Mouse (Mus musculus) kidney, adult 8-10 months (tissue): ENCODE measurements at regions not wholly inside any gene's neighbourhood (a gene's known extent, or its start where the extent isn't known, plus 50 kb on each side); places are given as distances from the start of the nearest gene placed in this dataset.
A peak's percentile ranks its signal among the peaks of the same experiment; 100 is the strongest.

ENCODE experiments used
- DNase-seq, 2 experiments: peaks; one replicate each; pipeline ENCODE4 v3.0.0; 2022

DNA sequence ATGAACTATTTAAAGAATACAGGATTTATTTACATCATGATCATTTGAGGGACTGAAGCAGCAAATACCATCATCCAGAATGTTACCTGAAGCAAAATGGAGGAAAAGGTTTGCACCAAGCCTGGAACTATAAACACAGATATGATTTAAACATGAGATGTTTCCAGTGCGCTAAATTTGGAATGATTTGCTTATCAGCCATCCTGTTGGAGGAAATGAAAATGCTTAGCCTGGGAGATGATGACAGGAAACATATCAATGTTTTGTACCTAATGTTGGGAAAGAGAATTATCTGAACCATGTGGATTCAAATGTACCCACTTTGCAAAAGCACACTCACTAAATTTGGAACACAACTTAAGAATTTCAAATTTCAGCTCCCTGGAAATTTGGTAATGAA lies 149.3 kb downstream of the Adgra3 start:
- no peak for DNase-seq

DNA sequence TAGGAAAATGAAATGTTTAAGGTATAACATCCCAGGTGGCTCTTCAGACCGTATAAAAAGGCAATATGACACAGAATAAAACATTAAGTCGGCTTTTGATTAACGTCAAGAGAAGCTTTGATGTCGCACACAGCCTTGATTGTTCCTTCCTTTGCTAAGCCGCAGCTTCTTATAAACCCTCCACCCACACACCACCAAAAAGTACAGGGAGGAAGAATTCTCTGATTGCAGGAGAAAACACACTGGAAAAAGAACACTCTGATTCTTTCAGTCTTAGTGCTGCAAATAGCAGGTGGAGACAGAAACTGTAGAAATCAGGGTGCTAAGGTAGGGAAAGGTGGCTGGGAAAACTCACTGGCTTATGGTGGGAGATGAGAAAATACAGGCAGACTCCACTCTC lies 162.7 kb downstream of the Adgra3 start:
- no peak for DNase-seq

DNA sequence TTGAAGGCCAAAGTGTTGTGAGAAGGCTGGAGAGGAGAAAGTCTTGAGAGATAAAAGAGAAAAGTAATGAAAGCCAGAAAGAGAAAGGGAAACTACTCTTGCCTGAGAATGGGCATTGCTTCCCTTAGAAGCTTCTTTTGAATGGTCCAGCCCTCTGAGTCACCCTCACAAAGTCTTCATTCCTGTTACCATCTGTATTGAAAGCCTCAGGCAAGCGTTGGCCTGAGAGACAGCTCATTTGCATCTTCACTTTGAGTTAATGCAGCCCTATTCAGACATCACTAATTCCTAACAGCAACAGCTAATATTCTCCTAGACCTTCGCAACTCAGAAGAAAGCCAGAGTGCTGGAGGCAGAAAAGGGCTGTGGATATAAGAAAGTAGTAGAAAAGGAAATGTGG lies 178.4 kb downstream of the Adgra3 start:
- no peak for DNase-seq

DNA sequence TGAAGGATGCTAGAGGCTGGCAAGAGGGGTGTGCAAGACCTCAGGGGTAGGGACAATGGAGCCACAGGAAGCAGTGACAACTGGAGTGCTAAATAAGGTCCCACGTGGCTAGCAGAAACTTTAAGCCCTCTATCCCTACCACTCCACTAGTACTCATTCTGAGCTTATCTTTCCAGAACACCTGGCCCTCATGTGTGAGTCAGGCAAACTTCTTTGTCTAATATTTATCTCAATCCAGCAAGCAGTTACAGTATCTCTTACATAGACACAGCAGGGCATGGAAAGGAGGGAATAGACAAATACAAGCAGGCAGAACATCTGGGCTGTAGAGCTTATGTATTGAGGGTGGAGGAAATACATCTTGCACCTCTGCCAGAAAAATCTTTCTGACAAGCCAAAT lies 182.6 kb downstream of the Adgra3 start:
- no peak for DNase-seq

DNA sequence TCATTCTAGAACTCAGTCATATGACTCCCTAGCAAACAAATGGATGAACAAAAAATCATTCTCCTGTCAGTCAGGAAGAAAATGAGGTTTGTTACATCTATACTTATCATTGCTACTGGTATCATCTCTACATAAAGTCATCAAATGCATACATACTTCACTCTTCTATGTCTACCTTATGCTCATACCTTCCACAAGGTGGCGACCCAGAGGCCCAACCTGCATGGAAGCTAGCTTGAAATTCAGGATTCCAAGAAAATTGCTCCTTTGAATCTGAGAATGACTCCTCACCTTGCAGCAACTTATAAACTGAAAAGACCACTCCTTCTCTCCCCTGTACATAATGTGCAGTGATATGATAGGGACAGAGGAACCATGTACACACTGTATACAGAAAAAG lies 201.6 kb downstream of the Adgra3 start:
- DNase-seq, result peak in 1 of 2 experiments; percentile 12

DNA sequence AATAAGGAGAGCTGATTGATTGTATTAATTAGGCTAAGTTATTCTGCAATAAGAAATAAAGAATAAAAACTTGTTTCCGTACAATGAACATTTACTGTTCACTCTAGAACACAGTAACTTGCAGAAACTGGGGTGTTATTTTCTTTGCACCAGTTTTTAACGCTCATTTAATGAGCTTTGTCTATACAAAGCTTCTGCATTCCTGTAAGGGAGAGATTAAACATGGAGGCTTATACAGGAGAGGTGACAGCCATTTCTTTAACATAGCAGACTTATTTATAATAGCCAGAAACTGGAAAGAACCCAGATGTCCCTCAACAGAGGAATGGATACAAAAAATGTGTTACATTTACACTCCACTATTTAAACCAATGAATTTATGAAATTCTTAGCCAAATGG lies 202.8 kb downstream of the Adgra3 start:
- no peak for DNase-seq

DNA sequence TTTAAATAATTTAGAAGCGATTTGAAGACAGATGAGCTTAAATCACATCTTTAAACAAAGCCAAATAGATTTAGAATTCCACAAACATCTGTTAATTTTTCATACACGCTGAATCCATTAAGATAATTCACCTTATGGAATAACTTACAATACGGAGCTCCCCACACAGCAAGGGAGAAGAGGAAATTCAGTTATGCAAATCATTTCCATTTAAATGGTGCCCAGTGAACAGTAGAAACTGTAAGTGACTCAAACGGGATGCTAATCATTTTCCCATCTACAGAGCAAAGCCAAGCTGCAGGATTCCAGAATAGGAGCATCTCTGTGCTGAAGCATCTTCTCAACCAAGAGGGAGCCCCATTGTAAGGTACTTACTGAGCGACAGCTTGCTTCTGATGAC lies 210.1 kb downstream of the Adgra3 start:
- DNase-seq, result no peak

DNA sequence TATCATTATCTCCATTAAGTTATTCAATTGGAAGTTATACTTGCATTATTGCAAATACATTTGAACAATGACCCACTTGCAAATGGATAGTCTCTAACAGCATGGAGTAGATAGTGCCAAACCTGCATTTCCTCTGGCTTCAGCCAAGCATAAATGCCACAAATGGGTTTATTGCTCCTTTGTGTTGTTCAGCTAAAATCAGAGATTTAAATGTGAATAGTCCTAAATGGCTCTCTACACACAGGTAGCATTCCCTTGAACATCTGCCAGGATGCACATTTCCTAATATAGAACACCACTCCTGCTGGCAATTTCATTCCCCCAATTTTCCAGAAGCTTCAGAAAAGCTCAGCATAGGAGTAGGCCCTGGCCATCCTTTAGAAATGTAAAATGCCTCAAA lies 210.6 kb downstream of the Adgra3 start:
- DNase-seq, result no peak

DNA sequence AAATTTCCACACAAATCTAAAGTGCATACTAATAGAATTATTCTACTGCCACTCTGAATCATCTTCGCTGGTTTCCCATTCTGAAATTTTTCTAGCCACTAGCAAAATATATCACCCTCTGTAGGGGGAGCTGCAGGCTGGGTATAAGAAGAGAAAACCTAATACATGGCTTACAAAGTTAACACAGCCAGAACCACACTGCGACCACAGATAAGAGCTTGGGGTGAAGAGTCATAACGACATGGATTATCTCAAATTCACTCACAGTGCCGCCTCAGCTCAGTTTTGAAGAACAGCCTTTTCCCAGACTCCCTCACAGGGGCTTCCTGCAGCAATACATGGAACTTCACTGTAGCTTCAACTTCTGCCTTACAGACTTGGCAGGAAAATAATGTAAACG lies 240.0 kb downstream of the Adgra3 start:
- no peak for DNase-seq

DNA sequence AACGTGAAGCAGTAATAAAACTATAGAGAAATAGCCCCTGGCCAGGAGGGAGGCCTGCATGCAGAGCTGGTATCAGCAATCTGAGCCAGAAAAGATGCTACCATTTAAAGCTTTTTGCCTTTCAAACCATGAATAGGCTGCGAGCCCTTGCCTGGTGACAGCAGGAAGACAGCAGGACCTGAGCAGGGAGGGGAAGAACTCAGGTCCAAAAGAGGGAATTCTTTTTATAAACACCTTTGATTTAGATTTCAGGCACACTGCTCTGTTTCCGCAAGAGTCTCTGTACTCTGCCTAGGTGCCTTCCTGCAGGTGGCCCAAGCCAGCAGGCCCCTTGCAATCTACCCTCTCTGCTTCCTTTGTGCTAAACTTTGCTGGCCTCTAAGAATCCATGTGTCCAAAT lies 242.1 kb downstream of the Adgra3 start:
- no peak for DNase-seq

DNA sequence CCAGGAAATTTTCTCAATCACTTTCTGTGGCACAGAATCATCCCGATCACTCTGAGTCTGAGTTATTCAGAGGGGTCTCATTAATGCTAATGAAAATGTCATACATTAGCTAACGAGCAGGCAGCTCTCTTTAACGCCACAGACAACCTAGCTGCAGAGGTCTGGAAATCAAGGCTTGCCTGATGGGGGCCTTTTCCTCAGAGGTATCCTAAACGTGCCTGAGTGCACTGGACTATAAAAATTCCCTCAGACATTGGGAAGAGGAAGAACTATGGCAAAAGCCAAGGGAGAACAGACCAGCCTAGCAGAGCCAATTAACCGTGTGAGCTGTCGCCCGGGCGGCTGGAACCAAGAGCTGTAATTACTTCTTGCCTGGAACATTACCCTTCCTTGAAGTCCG lies 245.5 kb downstream of the Adgra3 start:
- DNase-seq, result no peak

DNA sequence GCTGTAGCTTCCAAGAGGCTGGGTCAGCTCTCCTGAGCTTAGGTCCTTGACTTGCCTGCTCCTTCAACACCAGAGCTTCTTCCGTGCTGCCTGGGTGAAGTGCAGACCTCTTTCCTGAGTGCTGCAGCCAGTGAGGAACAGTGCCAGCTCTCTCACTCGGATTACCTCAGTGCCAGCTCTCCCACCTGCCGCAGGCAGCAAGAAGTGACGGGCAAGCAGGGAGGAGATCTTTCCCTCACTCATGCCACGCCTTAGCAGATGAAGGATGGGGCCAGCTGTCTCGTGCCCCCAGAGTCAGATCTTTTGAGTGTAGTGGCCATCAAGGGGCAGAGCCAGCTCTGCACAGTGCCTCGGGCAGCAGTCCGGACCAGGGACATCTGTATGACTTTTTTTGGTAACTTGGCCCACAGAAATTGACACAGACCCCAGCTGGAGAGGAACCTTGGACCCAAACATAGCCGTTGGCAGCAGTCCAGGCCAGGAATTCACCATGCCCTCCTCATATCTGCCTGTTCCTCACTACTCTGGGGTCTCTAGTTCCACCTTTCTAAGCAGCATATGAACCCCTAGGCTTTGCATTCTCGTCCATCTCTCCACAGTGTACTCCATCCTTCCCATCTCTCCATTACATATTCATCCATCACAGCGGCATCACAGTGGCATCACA lies 263.9 kb upstream of the Kcnip4 start:
- DNase-seq, result no peak

DNA sequence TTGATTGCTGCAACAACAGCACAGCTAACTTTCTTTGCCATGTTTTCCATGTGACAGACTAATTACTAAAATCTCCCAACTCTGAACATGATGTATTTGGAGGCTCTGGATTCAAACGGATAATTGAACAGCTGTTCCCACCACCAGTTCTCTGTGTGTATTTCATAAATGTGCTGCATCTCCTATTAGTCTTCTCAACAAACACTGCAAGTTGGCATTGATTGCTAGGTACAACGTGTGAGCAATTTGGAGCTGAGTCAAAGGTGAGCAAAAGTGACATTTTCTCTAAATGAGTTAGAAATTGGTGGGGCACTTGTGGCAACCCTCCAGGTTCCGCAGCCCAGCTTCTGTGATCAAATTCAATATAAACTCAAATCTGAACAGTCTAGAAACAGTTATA lies 259.0 kb upstream of the Kcnip4 start:
- DNase-seq, result no peak

DNA sequence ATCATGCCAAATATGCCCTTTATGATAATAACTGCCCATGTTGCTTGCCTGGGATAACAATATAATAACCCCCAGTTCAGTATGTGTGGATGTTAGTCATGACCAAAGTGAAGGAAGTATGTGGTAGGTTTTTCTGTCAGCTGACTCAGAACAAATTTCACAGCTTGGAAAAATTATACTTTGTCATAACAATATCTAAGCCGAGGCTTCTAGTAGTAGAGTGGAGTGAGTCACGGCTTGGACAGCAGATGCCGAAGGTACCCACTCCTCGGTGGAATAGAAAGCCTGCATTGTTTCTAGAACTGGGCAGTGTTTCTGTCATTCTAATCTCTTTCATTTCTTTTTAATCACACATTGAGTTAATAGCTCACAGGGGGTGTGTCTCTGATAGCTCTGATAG lies 236.3 kb upstream of the Kcnip4 start:
- no peak for DNase-seq

DNA sequence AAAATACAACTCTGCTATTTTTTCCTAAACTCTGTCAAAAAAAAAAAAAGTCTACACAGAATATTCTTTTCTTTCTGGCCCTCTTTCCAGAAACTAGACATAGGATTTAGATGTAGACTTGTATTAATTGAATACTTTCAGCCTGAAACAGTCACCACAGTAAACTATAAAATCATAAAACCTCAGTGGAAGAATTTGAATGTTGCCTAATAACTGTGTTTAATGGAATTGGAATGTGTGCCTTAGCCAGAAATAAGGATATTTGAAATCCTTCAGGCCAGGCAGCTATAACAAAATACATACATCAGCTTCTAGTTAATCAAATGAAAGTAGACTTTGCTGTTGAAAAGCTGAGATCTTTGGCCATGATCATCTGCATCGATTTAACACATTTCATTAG lies 230.8 kb upstream of the Kcnip4 start:
- DNase-seq, result no peak

DNA sequence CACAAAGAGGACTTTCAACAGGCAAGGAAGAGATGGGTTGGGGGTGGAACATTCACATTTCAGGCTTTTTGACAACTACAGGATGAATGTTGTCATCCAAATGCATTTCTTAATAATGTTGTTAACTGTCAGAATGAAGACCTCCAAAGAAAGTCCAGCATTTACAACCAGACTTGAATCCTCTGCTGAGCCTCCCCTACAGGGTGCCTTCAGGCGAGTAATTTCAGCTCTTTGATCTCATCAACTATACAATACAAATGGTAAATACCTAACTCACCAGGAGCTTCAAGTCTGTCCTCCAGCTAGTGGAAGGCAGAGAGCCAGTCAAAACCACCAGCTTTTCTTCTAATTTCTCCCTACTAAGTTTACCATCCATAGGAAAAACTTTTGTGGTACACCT lies 187.9 kb upstream of the Kcnip4 start:
- no peak for DNase-seq

DNA sequence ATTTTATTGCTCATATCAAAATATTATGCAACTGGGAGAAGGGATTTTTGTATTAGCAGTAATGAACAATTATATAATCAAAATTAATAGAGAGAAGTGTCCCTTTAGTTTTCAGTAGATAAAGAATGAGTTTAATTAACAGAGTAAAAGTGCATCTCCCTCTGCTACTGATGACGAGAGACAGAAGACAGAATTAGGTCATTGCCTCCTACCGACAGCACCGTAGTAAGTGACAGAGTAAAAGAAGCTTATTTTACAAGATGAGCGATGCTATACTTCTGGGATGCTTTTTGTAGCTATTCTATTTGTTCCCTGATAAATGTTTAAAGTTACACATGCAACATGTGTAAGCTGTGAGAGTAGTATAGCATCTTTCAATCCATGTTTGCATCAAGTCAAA lies 157.4 kb upstream of the Kcnip4 start:
- no peak for DNase-seq

DNA sequence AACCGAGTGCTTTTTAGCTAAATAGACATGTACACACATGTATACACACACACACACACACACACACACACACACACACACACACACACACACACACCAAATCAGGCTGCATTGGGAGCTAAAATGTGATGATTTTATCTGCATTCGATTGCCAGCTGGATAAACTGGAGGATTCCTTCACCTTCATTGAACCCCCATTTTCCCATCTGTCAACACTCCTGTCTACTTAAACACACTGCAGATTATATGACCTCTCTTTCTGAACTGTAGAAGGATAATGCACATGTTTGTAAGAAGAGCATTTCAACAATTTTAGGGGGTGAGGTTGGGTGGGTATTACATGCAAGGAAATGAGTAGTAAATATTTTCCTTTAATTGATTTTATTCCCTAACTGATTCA lies 156.8 kb upstream of the Kcnip4 start:
- DNase-seq, result no peak

DNA sequence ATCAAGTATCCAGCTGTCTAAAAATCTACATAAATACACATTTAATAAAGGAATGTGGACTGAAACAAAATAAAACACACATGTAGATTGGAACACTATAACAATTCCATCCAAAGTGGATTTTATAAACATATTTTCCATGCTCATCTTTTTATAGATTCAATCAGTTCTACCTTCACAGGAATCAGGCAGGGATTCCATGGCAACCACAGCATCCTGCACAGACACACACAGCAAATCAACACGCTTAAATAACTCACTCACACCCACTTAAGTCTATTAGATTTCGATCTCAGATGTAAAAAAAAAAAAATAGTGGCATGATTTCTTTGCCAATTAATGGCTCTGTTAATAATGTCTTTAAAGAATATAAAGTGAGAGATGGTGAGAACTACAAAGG lies 151.2 kb upstream of the Kcnip4 start:
- DNase-seq, result no peak

DNA sequence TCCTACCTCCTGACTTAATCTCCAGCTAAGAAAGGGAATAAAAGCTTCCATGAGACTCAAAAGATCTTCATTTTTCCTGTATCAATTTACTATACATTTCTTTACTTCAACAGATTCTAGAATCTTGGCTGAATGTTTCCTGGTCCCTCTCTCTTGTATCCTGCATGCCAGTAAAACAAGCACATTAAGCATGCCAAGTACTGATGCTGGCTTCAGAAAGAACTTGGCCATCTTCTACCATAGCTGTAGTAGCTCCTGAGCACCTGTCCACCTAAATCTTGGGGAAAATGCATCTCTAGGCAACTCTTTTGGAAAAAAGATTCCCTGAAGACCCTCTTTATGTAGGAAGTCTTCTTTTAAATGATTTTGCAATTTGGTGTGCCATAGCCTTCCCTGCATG lies 140.5 kb upstream of the Kcnip4 start:
- no peak for DNase-seq

DNA sequence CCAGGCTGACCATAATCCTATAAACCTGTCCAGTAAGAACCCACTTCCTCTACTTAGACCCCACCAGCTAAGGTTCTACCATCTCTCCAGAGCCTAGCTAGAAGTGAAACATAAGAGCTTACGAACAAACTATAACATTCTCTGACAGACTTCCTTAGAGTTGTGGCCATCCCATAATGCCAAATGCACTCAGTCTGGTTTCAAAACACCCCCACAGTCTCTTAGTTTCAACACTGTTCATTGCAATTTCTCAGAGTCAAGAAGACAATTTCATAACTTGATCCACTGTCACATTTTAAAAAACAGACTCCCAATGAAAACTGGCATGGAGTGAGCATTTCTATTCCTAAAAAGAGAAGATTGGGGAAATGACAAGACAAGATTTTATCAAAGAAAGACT lies 139.2 kb upstream of the Kcnip4 start:
- no peak for DNase-seq

DNA sequence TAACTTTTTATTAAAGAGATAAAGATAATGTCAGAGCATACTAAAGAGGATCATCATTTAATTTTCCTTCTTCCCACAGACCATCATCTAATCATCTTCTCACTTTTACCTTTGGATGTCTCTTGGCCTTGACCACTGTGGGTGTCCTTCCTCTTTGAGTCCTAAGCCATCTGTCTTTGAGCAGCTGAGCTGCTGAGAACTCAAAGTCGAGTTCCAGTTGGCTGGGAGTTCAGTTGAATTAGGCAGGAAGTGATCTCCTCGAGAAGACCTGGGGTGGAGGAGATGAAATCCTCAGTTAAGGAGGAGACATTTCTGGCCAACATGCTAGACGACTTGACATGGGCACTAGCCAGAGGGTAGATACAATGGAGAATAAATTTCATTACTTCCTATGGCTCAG lies 137.4 kb upstream of the Kcnip4 start:
- DNase-seq, result no peak

DNA sequence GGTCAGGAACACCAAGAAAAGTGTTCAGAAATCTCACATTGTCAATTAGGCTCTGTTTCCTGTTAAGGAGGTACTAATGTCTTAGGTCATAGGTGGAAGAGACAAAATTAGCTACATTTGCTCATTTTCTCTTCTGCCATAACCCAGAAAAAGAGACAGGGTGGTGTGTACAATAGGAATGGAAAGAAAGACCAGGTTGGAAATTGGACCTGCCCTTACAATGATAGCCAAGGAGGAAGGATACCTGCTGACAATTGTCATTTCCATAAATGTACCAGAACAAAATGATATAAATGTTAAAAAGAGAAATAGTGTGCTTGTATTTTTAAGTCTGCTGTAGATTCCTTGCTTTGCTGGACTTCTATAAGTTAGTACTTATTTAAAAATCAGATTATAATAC lies 135.9 kb upstream of the Kcnip4 start:
- no peak for DNase-seq

DNA sequence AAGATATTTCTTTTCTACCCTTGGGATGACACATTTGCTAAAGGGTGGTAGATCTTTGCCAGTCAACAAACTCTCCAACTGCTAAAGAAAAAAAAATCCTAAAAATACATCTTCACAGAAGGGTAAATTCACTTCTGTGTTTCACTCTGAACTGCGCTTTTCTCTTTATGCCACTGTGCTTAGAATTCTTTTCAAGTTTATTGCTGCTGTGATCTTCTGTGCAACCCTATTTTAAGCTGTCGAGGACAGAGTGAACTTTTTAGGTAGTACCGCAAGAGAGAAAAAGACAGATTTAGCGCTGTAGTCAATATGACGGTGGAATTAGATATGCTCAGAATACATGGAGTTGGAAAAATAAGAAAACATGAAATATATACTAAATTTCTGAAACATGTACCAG lies 126.2 kb upstream of the Kcnip4 start:
- DNase-seq, result no peak

DNA sequence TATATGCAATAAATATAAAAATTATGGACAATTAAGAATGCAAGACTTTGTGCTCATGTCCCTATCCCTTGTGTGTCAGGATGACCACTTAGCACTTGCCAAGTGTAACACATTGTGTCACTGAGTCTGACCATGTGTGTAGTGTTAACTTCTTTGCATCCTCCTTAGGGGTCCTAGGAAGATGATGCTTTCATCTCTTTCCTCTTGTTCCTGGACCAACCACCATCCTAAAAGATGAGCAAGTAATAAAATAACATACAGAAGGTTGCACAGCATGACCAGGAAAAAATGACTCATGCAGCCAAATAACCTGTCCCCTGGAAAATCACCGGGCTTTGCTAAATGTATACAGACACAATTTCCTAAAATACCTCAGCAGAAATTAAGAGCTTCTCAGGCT lies 121.1 kb upstream of the Kcnip4 start:
- no peak for DNase-seq

DNA sequence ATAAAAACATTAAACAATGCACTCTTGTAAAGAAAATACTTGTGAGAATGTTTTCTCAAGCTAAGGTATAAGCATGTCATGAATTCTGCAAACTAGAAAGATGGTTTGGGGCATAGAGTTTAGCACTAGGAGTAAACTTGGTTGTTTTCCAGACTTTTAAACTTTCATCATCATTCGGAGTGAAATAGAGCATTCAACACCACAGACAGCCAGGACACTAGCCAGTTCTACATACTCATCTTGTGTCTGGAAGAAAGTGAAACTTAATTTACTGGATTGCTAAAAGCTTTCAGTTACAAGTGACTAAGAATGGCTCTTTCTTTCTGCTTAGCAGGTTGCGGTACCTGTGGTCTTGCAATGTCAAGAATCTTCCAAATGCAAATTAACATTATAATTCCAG lies 119.9 kb upstream of the Kcnip4 start:
- DNase-seq, result no peak
